In the genomic region with DNA sequence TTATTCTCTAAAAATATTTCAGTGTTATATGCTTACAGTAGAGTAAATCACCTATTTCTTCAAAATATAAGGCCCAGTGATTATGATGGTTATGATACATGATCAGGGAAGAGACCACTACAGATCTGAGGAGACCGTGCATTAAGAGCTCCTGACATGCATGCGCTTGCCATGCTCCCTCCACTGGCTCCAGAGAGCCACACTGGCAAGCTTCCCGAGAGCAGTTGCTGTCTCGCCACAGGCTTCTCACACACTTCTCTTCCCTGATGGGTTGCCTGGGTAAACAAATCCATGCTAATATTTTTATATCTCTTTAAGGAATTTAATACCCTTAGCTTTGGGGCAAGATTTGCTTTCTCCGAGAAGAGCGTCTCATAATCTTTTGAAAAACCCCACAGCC, we compare ENCODE assay signal across 22 mouse cellular contexts. TPM values are rescaled to one million over a fixed set of nuclear protein-coding genes. Genes with fewer than 3 reads are reported as not detected.
A peak's percentile ranks its signal among the peaks of the same experiment; 100 is the strongest.
DNase-seq lines count a peak whose midpoint lies in the region; ATAC-seq lines count a peak whose summit lies in the region.
"Had no signal": no experiment of that assay in that cellular context is flagged by ENCODE, and none has a peak within 500 bp of the region (broad histone marks: within the 10 kb centered on the region; RNA-seq: fewer than 3 reads in every experiment).

No protein-coding gene starts in this region.

- no peak overlapping the region for H3K27ac ChIP-seq in hindbrain, embryonic 16.5 days (ENCODE audit: low read depth, low read length)
- no peak overlapping the region for H3K27ac ChIP-seq in hindbrain, embryonic 11.5 days (ENCODE audit: low read depth, low read length)
- H3K27ac ChIP-seq: hindbrain, embryonic 13.5 days had no signal

- H3K4me2 ChIP-seq in hindbrain, embryonic 16.5 days (ENCODE audit: low read length), result no peak overlapping the region
- no peak overlapping the region for H3K4me2 ChIP-seq in hindbrain, embryonic 11.5 days (replicated peaks; ENCODE audit: low read depth, low read length)
- H3K4me2 ChIP-seq: hindbrain, embryonic 13.5 days; midbrain, embryonic 11.5 days had no signal

- WGBS in hindbrain, embryonic 16.5 days, result 65% methylated on average over 6 of the region's 6 CpGs
- WGBS in hindbrain, embryonic 11.5 days, result 89% methylated on average over 6 of the region's 6 CpGs

- H3K4me3 ChIP-seq in hindbrain, embryonic 16.5 days (ENCODE audit: low read length), result no peak overlapping the region
- no peak overlapping the region for H3K4me3 ChIP-seq in hindbrain, embryonic 11.5 days (ENCODE audit: low read depth, low read length)
- H3K4me3 ChIP-seq: hindbrain, embryonic 13.5 days; myocyte had no signal

- no peaks in the 10 kb centered on the region for H3K4me1 ChIP-seq in hindbrain, embryonic 16.5 days (ENCODE audit: control insufficient read depth, insufficient read depth, low read depth, low read length)
- no peaks in the 10 kb centered on the region for H3K4me1 ChIP-seq in hindbrain, embryonic 11.5 days (replicated peaks; ENCODE audit: control insufficient read depth, insufficient read depth, low read length)
- H3K4me1 ChIP-seq: hindbrain, embryonic 13.5 days had no signal

- no peaks in the 10 kb centered on the region for H3K9me3 ChIP-seq in hindbrain, embryonic 16.5 days (ENCODE audit: control insufficient read depth, low read length)
- H3K9me3 ChIP-seq in hindbrain, embryonic 11.5 days (ENCODE audit: control insufficient read depth, low read length), result no peaks in the 10 kb centered on the region
- H3K9me3 ChIP-seq: hindbrain, embryonic 13.5 days had no signal

- peak; percentile 58; the same call in 1 of the 2 replicates for ATAC-seq in hindbrain, embryonic 16.5 days
- no peak for ATAC-seq in hindbrain, embryonic 11.5 days (ENCODE audit: low FRiP score)
- ATAC-seq in cerebellum, adult (ENCODE audit: insufficient number of reproducible peaks, low FRiP score, low TSS enrichment), result peak; percentile 80
- ATAC-seq: activated CD4-positive, CD25-positive, alpha-beta regulatory T cell, adult 4 months; Patski had no signal

- H3K9ac ChIP-seq in hindbrain, embryonic 16.5 days (ENCODE audit: low read depth, low read length), result no peak overlapping the region
- no peak overlapping the region for H3K9ac ChIP-seq in hindbrain, embryonic 11.5 days (ENCODE audit: low read depth, low read length)
- H3K9ac ChIP-seq: hindbrain, embryonic 13.5 days had no signal

- no peaks in the 10 kb centered on the region for H3K36me3 ChIP-seq in hindbrain, embryonic 16.5 days (ENCODE audit: control insufficient read depth, insufficient read depth, low read length)
- no peaks in the 10 kb centered on the region for H3K36me3 ChIP-seq in hindbrain, embryonic 11.5 days (ENCODE audit: control insufficient read depth, insufficient read depth, low read length)
- H3K36me3 ChIP-seq: hindbrain, embryonic 13.5 days had no signal

- no peak for DNase-seq in hindbrain, embryonic 11.5 days (ENCODE audit: low spot score)
- DNase-seq in brain, adult 2 months (ENCODE audit: low read depth, low spot score), result peak; percentile 70
- peak; percentile 92 to 95 for DNase-seq in cerebellum, postnatal 10 days
- DNase-seq in liver, result no peak
- DNase-seq in retina, postnatal 1 day, result no peak
- DNase-seq: adrenal gland, postnatal 14 days; embryo, embryonic 11 days; gastrocnemius, postnatal 25 days; heart, postnatal 10 days; kidney, adult 8-10 months; kidney, postnatal 25 days; layer of hippocampus, adult 9-11 months; lung, adult 18-20 months; lung, postnatal 4 days had no signal

- no peaks in the 10 kb centered on the region for H3K27me3 ChIP-seq in hindbrain, embryonic 16.5 days (replicated peaks; ENCODE audit: control insufficient read depth, insufficient read depth, low read length)
- no peaks in the 10 kb centered on the region for H3K27me3 ChIP-seq in hindbrain, embryonic 11.5 days (ENCODE audit: control insufficient read depth, insufficient read depth, low read length)
- H3K27me3 ChIP-seq: hindbrain, embryonic 13.5 days had no signal

RNA-seq across cellular contexts. Expression of a gene that starts 50.9 kb away (rescaled TPM):
- polyA plus RNA-seq in hindbrain, embryonic 16.5 days (2015; fragmentation: Nextera tagmentation; extraction: Ambion mirVana), result 99.5 and 110 TPM in 2 replicates
- 4.5 and 5.7 TPM in 2 replicates for polyA plus RNA-seq in hindbrain, embryonic 11.5 days (2014; fragmentation: Nextera tagmentation; extraction: Ambion mirVana)
- polyA plus RNA-seq: liver, adult 2 months; Patski had no signal

Comparison
In these comparisons a context has a peak if more than half of its experiments do, and no peak if none do; other contexts are left out.
1. RNA of a gene that starts 50.9 kb away (polyA plus RNA-seq): 99.5 to 110 TPM in hindbrain, embryonic 16.5 days; 4.5 to 5.7 TPM in hindbrain, embryonic 11.5 days; every median in the first group is over 10 times any median in the second.
2. DNase-seq: peak in brain, adult 2 months (single experiment) and cerebellum, postnatal 10 days (2 of 2); none in hindbrain, embryonic 11.5 days (single experiment), liver (single experiment) and retina, postnatal 1 day (single experiment).